Mouse (Mus musculus) gastrocnemius, adult 2 months (tissue): Measurements from ENCODE around the gene Gpr4. TPM values are rescaled to one million over a fixed set of nuclear protein-coding genes. Genes with fewer than 3 reads are reported as not detected.
A peak's percentile ranks its signal among the peaks of the same experiment; 100 is the strongest.

ENCODE experiments used
- DNase-seq: peaks from one replicate; pipeline ENCODE4 v3.0.0; 2022
- H3K27ac ChIP-seq: fragments of 200-600 bp; 2 replicates; pipeline ENCODE4 v1.8.1; 2022; ENCODE audit warnings: mild to moderate bottlenecking
- H3K4me3 ChIP-seq: fragments of 200-600 bp; 2 replicates; pipeline ENCODE4 v1.8.1; 2022; ENCODE audit warnings: mild to moderate bottlenecking, moderate library complexity
- CTCF ChIP-seq: fragments of 200-600 bp; IDR thresholded peaks from 2 replicates; pipeline ENCODE4 v1.8.1; 2022; ENCODE audit warnings: antibody characterized with exemption, mild to moderate bottlenecking, moderate library complexity
- intact Hi-C: fragments of 180-260 bp; cut with DNase I; formaldehyde crosslinking; loops from one replicate; pipeline ENCODE4 v1.15.1; 2025
- total RNA-seq, 2 experiments: library from RNA; stranded (reverse); gene quantifications; 2 replicates each; pipeline ENCODE4 v1.2.3; 2021

The Gpr4 gene
- total RNA-seq, 2 experiments from 2014 or later = 1.9 to 2.9 TPM

- Histone ChIP-seq H3K27ac (no peak overlapping the region), H3K4me3 (no peak overlapping the region)
- no peak for TF ChIP-seq CTCF
- DNase-seq = no peak
- intact Hi-C loops = loop anchor here (5.0 kb wide), 1 partner anchor 106 kb away; the partner anchor contains the start of genes Ppm1n and Rtn2
Observed at GRCm38 (mm10) chr7:19176516-19176947, 35.8 kb upstream of the Gpr4 start.

DNA sequence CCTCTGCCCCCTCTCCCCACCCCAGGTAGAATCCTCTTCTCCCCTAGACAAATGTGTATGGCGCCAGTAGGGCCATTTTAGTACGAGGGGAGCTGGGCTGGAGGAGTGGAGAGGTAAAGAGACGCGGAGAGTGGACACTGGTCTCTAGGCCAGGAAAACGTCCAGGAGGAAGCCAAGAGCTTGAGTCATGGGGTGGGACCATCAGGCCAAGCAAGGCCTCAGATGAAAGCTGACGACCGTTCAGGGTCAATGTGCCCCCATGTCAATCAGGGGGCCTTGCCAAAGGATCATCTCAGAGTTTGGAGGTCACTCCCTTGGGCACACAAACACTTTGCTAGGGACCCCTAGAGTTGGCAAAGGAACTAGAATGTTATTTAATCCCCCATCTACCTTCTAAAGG lies 35.1 kb upstream of the Gpr4 start:
- Histone ChIP-seq H3K27ac (no peak overlapping the region), H3K4me3 (no peak overlapping the region)
- intact Hi-C loops = loop anchor here (5.0 kb wide), 1 partner anchor 105 kb away; the partner anchor contains the start of genes Ppm1n and Rtn2
- DNase-seq = no peak
- TF ChIP-seq CTCF = no peak

DNA sequence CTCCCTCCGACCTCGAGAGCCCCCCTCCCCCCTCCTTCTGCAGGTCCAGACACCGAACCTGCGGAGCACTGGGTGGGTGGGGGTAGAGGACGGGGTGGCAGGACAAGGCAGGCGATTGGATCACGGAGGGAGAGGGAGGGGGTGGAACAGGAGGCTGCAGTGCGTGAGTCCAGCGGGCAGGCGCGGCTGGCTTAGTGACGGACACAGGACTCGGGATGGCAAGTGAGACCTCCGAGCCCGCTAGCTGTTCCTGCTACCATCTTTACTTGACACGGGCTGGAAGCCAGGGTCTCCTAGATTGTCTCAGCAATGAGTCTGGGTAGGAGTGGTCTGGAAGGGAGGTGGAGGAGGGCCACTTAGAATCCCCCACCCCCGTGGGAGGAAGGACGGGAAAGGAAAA lies 34.3 kb upstream of the Gpr4 start:
- Histone ChIP-seq H3K4me3 (no peak overlapping the region), H3K27ac (no peak overlapping the region)
- DNase-seq = no peak
- intact Hi-C loops = loop anchor here (2.0 to 5.0 kb wide), 3 partner anchors 31 to 123 kb away; partner anchors contain the start of genes Ppm1n and Rtn2
- no peak for TF ChIP-seq CTCF

DNA sequence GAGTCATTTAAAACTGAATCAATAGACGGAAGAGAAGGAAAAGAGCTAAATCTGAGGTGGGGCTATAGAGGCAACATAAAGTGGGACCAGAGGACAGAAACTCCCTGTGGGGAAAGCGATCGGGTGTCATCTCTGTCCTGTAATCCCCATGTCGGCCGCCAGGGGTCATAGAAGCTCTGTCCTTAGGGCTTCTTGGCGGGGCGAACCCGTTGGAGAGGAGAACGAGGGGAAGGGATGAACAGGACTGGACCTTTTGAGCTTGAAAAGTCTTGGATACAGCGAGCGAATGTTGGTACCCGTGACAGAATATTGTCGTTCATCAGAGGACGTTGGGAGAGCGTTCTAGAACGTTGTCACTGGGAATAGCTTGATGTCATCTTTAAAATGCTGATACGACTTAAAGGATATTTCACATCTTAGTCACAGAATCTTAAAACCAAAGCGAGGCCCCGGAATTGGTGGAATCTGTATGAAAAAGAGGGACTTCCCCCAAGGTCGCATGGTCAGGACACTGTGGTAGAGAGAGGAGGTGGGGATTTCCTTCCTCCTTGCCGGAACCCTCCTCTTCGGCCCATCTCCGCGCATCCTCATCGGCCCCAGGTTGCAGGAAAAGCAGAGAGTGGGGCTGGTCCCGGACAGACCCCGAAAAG lies 33.8 kb upstream of the Gpr4 start:
- H3K4me3 ChIP-seq = peak overlapping the region; percentile 56
- DNase-seq = peak; percentile 75
- peak; percentile 87 for TF ChIP-seq CTCF
- H3K27ac ChIP-seq = no peak overlapping the region
- intact Hi-C loops = loop anchor here (2.0 to 5.0 kb wide), 3 partner anchors 30 to 122 kb away; partner anchors contain the start of genes Ppm1n and Rtn2

GRCm38 (mm10) chr7:19179173-19179572 lies 33.2 kb upstream of the Gpr4 start:
- DNase-seq = peak; percentile 82
- intact Hi-C loops = loop anchor here (2.0 to 5.0 kb wide), 3 partner anchors 30 to 122 kb away; partner anchors contain the start of genes Ppm1n and Rtn2
- Histone ChIP-seq H3K4me3 (peak overlapping the region; percentile 56), H3K27ac (no peak overlapping the region)
- peak; percentile 71 for TF ChIP-seq CTCF

DNA sequence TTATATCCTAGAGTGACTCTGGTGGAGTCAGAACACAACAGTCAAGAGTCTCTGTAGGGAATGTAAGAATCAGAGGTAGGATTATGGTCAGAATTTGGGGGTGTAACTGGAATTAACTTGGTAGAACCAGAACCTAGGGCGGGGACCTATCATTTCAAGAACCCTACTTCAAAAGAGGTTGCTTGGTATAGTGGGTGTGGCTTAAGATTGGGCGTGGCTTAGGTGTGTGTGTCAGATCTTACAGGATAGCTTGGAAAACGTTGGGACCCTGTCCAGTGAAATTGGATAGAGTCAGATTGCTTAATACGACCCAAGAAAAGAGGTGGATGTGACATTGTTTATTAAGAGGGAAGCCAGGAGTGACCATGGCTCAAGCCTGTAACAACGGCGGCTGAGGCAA lies 32.4 kb upstream of the Gpr4 start:
- intact Hi-C loops = loop anchor here (2.0 to 5.0 kb wide), 3 partner anchors 29 to 121 kb away; partner anchors contain the start of genes Ppm1n and Rtn2
- Histone ChIP-seq H3K4me3 (no peak overlapping the region), H3K27ac (no peak overlapping the region)
- DNase-seq = no peak
- no peak for TF ChIP-seq CTCF

GRCm38 (mm10) chr7:19180862-19181429 lies 31.4 kb upstream of the Gpr4 start:
- peak; percentile 69 for DNase-seq
- peak overlapping the region; percentile 72 for H3K4me3 ChIP-seq
- intact Hi-C loops = no loop called here
- no peak for TF ChIP-seq CTCF
- peak overlapping the region; percentile 80 for H3K27ac ChIP-seq

DNA sequence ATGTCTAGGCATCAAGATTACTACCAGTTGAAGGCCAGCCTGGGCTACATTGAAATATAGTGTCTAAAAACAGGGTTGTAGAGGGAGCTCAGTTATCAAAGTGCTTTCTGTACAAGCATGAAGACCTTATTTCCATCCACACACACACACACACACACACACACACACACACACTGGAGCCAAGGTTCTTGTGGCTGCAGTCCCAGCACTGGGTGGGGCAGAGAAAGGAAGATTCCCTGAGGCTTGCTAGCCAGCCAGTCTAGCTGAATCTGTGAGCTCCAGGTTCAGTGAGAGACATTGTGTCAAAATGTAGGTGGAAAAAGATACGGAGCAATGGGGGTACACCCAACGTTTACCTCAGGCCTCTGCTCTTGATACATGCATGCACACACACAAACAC lies 28.1 kb upstream of the Gpr4 start:
- DNase-seq = peak; percentile 48
- Histone ChIP-seq H3K27ac (no peak overlapping the region; the same call in 1 of the 2 replicates), H3K4me3 (no peak overlapping the region)
- intact Hi-C loops = no loop called here
- no peak for TF ChIP-seq CTCF

- no peak for DNase-seq
- H3K4me3 ChIP-seq = no peak overlapping the region
- no peak for TF ChIP-seq CTCF
- intact Hi-C loops = no loop called here
- no peak overlapping the region; the same call in 1 of the 2 replicates for H3K27ac ChIP-seq
Observed at GRCm38 (mm10) chr7:19184758-19185157, 27.6 kb upstream of the Gpr4 start.

GRCm38 (mm10) chr7:19194676-19195075 lies 17.7 kb upstream of the Gpr4 start:
- DNase-seq = no peak
- TF ChIP-seq CTCF = peak; percentile 31; the same call in 1 of the 2 replicates
- Histone ChIP-seq H3K27ac (no peak overlapping the region), H3K4me3 (no peak overlapping the region)
- intact Hi-C loops = no loop called here

DNA sequence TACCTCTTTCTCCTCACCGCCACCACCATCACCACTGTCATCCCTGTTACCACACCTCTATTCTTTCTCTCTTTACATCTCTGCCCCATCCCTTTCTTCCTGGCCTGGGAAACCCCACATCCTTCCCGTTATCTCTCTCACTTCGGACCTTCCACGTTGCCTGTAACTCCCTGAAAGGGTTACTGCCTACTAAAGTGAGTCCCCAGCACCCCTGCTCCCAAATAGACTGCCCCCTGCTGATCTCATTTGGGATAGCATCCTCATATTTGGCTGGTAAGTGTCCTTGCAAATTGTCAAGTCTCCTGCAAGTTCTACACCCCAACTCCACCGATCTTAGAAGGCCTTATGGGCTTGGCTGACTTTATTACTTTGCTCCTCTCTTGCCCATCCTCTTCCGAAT lies 15.7 kb upstream of the Gpr4 start:
- no peak for DNase-seq
- no peak overlapping the region for H3K27ac ChIP-seq
- peak; percentile 69 for TF ChIP-seq CTCF
- H3K4me3 ChIP-seq = no peak overlapping the region
- intact Hi-C loops = no loop called here

- peak; percentile 67 for TF ChIP-seq CTCF
- H3K4me3 ChIP-seq = no peak overlapping the region
- H3K27ac ChIP-seq = no peak overlapping the region
- DNase-seq = no peak
- intact Hi-C loops = no loop called here
Observed at GRCm38 (mm10) chr7:19197985-19198384, 14.4 kb upstream of the Gpr4 start.

GRCm38 (mm10) chr7:19201660-19202059 lies 10.7 kb upstream of the Gpr4 start:
- H3K27ac ChIP-seq = no peak overlapping the region
- TF ChIP-seq CTCF = no peak
- DNase-seq = no peak
- no peak overlapping the region for H3K4me3 ChIP-seq
- intact Hi-C loops = loop anchor here (5.0 kb wide), 1 partner anchor 64 kb away; no protein-coding TSS in a partner anchor
